Mouse (Mus musculus) limb, embryonic 11.5 days (tissue): Measurements from ENCODE around the gene Scamp2. TPM values are rescaled to one million over a fixed set of nuclear protein-coding genes. Genes with fewer than 3 reads are reported as not detected.

ENCODE experiments used
- ATAC-seq: fragments of 200-750 bp; cut with Nextera tagmentation; 2 replicates; pipeline ENCODE4 v1.8.0; 2017; ENCODE audit warnings: low read depth; ENCODE audit not compliant: insufficient number of reproducible peaks, low FRiP score, low TSS enrichment
- DNase-seq: peaks from one replicate; pipeline ENCODE4 v3.0.0-alpha.2; 2015; ENCODE audit warnings: low spot score
- H3K27ac ChIP-seq: fragments of 300-500 bp; sonication (generic); replicated peaks from 2 replicates; pipeline ENCODE4 v1.5.1; 2014; ENCODE audit warnings: low read depth, mild to moderate bottlenecking, low read length
- H3K27me3 ChIP-seq: fragments of 300-500 bp; sonication (generic); 2 replicates; pipeline ENCODE4 v1.6.1; 2014; ENCODE audit warnings: mild to moderate bottlenecking, low read length, mixed read lengths; ENCODE audit not compliant: control insufficient read depth, insufficient read depth
- H3K36me3 ChIP-seq: fragments of 300-500 bp; sonication (generic); 2 replicates; pipeline ENCODE4 v1.6.1; 2014; ENCODE audit warnings: mild to moderate bottlenecking, low read length, moderate library complexity, mixed read lengths; ENCODE audit not compliant: control insufficient read depth, insufficient read depth
- H3K4me1 ChIP-seq: fragments of 300-500 bp; sonication (generic); 2 replicates; pipeline ENCODE4 v1.6.1; 2014; ENCODE audit warnings: low read length, mixed read lengths; ENCODE audit not compliant: control insufficient read depth, insufficient read depth
- H3K4me2 ChIP-seq: fragments of 300-500 bp; sonication (generic); 2 replicates; pipeline ENCODE4 v1.6.1; 2014; ENCODE audit warnings: low read depth, mild to moderate bottlenecking, moderate library complexity; ENCODE audit not compliant: severe bottlenecking
- H3K4me3 ChIP-seq: fragments of 300-500 bp; sonication (generic); 2 replicates; pipeline ENCODE4 v1.5.1; 2014; ENCODE audit warnings: low read depth, low read length
- H3K9ac ChIP-seq: fragments of 300-500 bp; sonication (generic); 2 replicates; pipeline ENCODE4 v1.6.1; 2014; ENCODE audit warnings: mild to moderate bottlenecking, low read length
- H3K9me3 ChIP-seq: fragments of 300-500 bp; sonication (generic); 2 replicates; pipeline ENCODE4 v1.6.1; 2016; ENCODE audit warnings: low read length; ENCODE audit not compliant: control insufficient read depth
- WGBS: fragments of 180-500 bp; shearing (Covaris S2); extraction: QIAGEN DNeasy Blood & Tissue Kit; methylation state at CpG from one replicate; pipeline ENCODE4 v1.1.7; 2014; 5-methylcytosine and 5-hydroxymethylcytosine counted together
- polyA plus RNA-seq: library from polyadenylated mRNA; unstranded; fragments of >200 nt; fragmentation: Nextera tagmentation; extraction: Ambion mirVana; gene quantifications from 2 replicates; pipeline ENCODE4 v1.2.1, GENCODE M21; 2014

Gene Scamp2
- polyA plus RNA-seq, 1 experiment from 2014 or later = 44.4 TPM

DNA sequence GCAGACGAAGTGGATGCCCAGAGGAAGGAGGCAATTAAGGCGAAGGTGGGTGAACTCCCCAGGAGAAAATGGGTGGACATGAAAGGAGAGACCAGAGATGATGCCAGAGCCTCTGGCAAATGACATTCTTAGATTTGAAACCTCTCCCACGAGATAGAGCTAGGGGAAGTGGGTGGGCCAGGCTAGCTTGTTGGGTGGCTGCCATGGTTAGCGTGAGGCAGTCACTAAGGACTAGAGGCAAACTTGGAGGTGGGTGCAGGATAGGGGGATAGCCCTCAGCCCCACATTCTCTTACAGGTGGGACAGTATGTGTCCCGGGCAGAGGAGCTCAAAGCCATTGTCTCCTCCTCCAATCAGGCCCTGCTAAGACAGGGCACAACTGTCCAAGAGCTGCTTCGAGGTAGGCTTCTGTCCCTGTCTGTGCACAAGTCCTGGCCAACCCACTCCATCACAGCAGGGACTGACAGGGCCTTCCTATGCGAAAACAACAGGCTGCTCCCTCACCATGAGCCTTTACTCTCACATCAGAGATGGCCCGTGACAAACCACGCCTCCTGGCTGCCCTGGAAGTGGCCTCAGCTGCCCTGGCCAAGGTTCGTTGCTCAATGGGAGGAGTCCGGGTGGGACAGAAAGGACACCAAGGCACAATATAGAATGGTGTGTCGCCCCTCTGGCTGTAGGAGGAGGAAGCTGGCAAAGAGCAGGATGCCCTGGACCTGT is 32.9 kb downstream of the Scamp2 start:
- peaks cover 4% of the 10 kb centered on the region; the same call in 1 of the 2 replicates for H3K36me3 ChIP-seq
- 57% methylated on average over 12 of the region's 12 CpGs for WGBS
- no peak overlapping the region for H3K4me3 ChIP-seq
- no peaks in the 10 kb centered on the region for H3K4me1 ChIP-seq
- no peak overlapping the region for H3K27ac ChIP-seq
- ATAC-seq = no peak
- no peaks in the 10 kb centered on the region for H3K9me3 ChIP-seq
- DNase-seq = no peak
- no peak overlapping the region for H3K9ac ChIP-seq
- H3K4me2 ChIP-seq = no peak overlapping the region
- no peaks in the 10 kb centered on the region for H3K27me3 ChIP-seq

- Histone ChIP-seq H3K9me3 (no peaks in the 10 kb centered on the region), H3K4me1 (no peaks in the 10 kb centered on the region), H3K27me3 (no peaks in the 10 kb centered on the region), H3K4me3 (no peak overlapping the region), H3K36me3 (peaks cover 4% of the 10 kb centered on the region; the same call in 1 of the 2 replicates), H3K9ac (no peak overlapping the region), H3K27ac (no peak overlapping the region), H3K4me2 (no peak overlapping the region)
- WGBS = 75% methylated on average over 9 of the region's 9 CpGs
- ATAC-seq = no peak
- no peak for DNase-seq
These were observed 33.4 kb downstream of the Scamp2 start for GRCm38 (mm10) chr9:57594174-57594509.

GRCm38 (mm10) chr9:57597265-57597664 is 36.5 kb downstream of the Scamp2 start:
- Histone ChIP-seq H3K4me1 (peaks cover 3% of the 10 kb centered on the region; the same call in 1 of the 2 replicates), H3K27ac (no peak overlapping the region), H3K27me3 (no peaks in the 10 kb centered on the region), H3K4me3 (no peak overlapping the region), H3K9me3 (no peaks in the 10 kb centered on the region), H3K36me3 (peaks cover 3% of the 10 kb centered on the region; the same call in 1 of the 2 replicates), H3K9ac (no peak overlapping the region), H3K4me2 (no peak overlapping the region)
- 88% methylated on average over 8 of the region's 8 CpGs for WGBS
- DNase-seq (no peak), ATAC-seq (no peak)

- Histone ChIP-seq H3K27me3 (no peaks in the 10 kb centered on the region), H3K4me2 (no peak overlapping the region), H3K36me3 (peaks cover 1% of the 10 kb centered on the region; the same call in 1 of the 2 replicates), H3K4me1 (peaks cover 3% of the 10 kb centered on the region; the same call in 1 of the 2 replicates), H3K9ac (no peak overlapping the region), H3K27ac (no peak overlapping the region), H3K9me3 (no peaks in the 10 kb centered on the region), H3K4me3 (no peak overlapping the region)
- WGBS = 23% methylated on average over 4 of the region's 4 CpGs
- DNase-seq (no peak), ATAC-seq (no peak)
These were observed 37.2 kb downstream of the Scamp2 start for GRCm38 (mm10) chr9:57597929-57598382.

DNA sequence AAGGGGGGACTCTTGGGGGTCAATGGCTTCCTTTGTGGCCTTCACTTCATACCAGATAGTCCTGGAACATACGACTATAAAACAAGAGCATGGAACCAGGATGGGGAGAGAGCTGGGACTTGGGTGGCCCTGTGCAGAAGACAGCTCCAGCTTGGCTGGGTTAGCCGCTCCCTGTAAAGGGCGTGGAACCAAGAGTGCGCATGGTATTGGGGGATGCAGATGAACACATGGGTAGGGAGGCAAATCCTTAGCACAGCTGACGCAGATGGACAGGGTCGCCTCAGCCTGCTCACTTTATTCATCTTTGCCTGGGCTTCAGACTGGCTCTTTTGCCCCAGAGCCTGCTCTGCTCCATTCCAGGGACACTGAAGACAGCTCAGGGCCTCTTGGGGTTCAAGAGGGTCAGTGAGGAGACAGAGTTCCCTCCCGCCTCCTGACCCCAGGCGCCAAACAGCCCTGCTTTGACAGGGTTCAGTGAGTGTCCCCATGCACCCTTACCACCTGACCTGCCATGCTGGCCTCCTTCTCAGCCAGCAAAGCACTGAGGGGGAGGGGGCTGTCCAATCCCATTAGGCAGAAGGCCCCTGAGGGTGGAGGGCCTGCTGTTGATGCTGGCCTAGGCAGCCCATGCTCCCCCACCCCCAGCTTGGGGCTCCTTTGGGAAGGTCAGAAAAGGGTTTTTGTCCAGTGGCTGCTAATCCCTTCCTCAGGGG is 38.3 kb downstream of the Scamp2 start:
- H3K36me3 ChIP-seq = no peaks in the 10 kb centered on the region
- no peak for DNase-seq

DNA sequence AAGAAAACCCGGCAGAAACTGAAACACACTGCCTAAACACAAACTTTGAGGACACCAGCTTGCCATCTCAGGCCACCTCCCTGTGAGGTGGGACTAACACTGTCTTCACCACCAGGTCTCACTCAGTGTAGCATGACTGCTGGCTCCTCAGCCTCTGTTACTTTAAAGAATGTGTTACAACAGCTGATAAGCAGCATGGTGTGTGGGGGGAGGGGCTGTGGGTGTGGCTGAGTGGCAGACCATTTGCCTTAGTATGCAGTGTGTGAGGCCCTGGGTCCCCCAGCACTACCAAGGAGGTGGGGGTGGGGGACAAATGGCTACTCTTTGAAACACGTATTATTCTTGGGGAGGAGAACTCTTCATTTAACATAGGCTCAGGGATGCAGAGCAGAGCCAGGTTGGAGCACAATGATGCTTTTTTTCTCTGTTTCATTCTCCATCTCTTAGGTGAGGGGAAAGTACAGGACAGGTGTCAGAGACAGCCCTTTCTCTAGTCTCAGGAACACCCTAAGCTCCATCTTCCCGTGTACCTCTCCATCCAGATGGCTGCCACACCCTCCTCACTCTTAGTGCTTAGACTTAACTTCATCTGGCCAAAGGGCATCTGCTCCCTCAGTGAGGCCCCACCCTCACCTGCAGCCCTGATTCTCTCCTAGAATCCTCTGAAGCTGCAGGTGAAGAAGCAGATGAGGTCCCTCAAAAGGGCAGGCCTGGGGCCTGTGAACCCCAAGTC is 40.0 kb downstream of the Scamp2 start:
- no peak overlapping the region for H3K4me3 ChIP-seq
- no peaks in the 10 kb centered on the region for H3K9me3 ChIP-seq
- no peak overlapping the region for H3K9ac ChIP-seq
- H3K27me3 ChIP-seq = no peaks in the 10 kb centered on the region
- H3K36me3 ChIP-seq = no peaks in the 10 kb centered on the region
- no peak overlapping the region for H3K4me2 ChIP-seq
- H3K27ac ChIP-seq = no peak overlapping the region
- H3K4me1 ChIP-seq = peaks cover 3% of the 10 kb centered on the region; the same call in 1 of the 2 replicates
- DNase-seq = peak; percentile 38
- 3% methylated on average over 3 of the region's 3 CpGs for WGBS
- ATAC-seq = no peak

More for the DNA sequence above, 38.3 kb downstream of the Scamp2 start:
- WGBS = 53% methylated on average over 8 of the region's 8 CpGs
- Histone ChIP-seq H3K4me1 (peaks cover 3% of the 10 kb centered on the region; the same call in 1 of the 2 replicates), H3K4me2 (no peak overlapping the region), H3K27ac (no peak overlapping the region), H3K27me3 (no peaks in the 10 kb centered on the region), H3K4me3 (no peak overlapping the region), H3K9me3 (no peaks in the 10 kb centered on the region), H3K9ac (no peak overlapping the region)
- no peak for ATAC-seq

DNA sequence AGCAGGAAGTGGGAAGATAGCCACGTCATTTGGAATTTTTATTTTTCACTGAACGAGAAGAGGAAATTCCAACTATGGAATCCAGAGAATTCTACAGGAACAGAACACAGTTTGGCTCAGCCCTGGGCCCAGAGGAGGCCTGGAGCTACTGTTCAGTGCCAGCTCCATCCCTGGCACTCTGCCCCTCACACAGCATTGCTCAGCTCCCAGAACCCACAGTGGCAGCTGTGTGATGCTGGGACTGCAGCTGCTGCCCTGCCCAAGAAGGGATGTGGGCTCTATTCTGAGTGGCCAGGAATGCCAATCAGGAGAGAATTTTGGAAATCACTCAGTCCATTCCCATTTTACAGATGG is 40.6 kb downstream of the Scamp2 start:
- ATAC-seq (no peak), DNase-seq (no peak)
- 67% methylated on average over 2 of the region's 2 CpGs for WGBS
- Histone ChIP-seq H3K27ac (no peak overlapping the region), H3K9me3 (no peaks in the 10 kb centered on the region), H3K4me2 (no peak overlapping the region), H3K4me1 (peaks cover 3% of the 10 kb centered on the region; the same call in 1 of the 2 replicates), H3K9ac (no peak overlapping the region), H3K36me3 (no peaks in the 10 kb centered on the region), H3K27me3 (no peaks in the 10 kb centered on the region), H3K4me3 (no peak overlapping the region)

DNA sequence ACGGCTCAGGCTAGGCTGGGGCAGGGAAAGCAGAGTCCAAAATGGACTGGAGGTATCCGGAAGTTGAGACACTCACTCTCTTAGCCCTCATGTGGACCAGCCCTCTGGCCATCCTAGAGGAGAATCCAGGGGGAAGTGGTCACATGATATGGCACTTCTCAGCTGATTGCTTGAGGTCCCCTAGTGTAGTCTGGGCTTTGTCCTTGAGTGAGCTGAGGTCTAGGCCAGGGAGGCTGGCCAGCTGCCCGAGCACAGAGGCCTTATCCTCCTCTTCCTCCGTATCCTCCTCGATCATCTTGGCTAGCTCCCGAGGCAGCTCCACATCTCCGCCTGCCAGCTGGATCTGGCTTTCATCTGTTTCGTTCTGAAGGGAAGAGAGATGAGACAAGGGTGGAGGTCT is 41.4 kb downstream of the Scamp2 start:
- WGBS = 63% methylated on average over 8 of the region's 8 CpGs
- ATAC-seq (no peak), DNase-seq (no peak)
- no peak overlapping the region for H3K9ac ChIP-seq
- H3K27me3 ChIP-seq = no peaks in the 10 kb centered on the region
- H3K4me2 ChIP-seq = no peak overlapping the region
- H3K36me3 ChIP-seq = no peaks in the 10 kb centered on the region
- H3K9me3 ChIP-seq = no peaks in the 10 kb centered on the region
- H3K4me1 ChIP-seq = peaks cover 3% of the 10 kb centered on the region; the same call in 1 of the 2 replicates
- no peak overlapping the region for H3K27ac ChIP-seq
- no peak overlapping the region for H3K4me3 ChIP-seq
